Mouse (Mus musculus) limb, embryonic 11.5 days (tissue): ENCODE measurements around the gene Twistnb. TPM values are rescaled to one million over a fixed set of nuclear protein-coding genes. Genes with fewer than 3 reads are reported as not detected.
A peak's percentile ranks its signal among the peaks of the same experiment; 100 is the strongest.

Experiments used
- ATAC-seq: fragments of 200-750 bp; cut with Nextera tagmentation; 2 replicates; pipeline ENCODE4 v1.8.0; 2017; ENCODE audit warnings: low read depth; ENCODE audit not compliant: insufficient number of reproducible peaks, low FRiP score, low TSS enrichment
- DNase-seq: peaks from one replicate; pipeline ENCODE4 v3.0.0-alpha.2; 2015; ENCODE audit warnings: low spot score
- H3K27ac ChIP-seq: fragments of 300-500 bp; sonication (generic); replicated peaks from 2 replicates; pipeline ENCODE4 v1.5.1; 2014; ENCODE audit warnings: low read depth, mild to moderate bottlenecking, low read length
- H3K27me3 ChIP-seq: fragments of 300-500 bp; sonication (generic); 2 replicates; pipeline ENCODE4 v1.6.1; 2014; ENCODE audit warnings: mild to moderate bottlenecking, low read length, mixed read lengths; ENCODE audit not compliant: control insufficient read depth, insufficient read depth
- H3K36me3 ChIP-seq: fragments of 300-500 bp; sonication (generic); 2 replicates; pipeline ENCODE4 v1.6.1; 2014; ENCODE audit warnings: mild to moderate bottlenecking, low read length, moderate library complexity, mixed read lengths; ENCODE audit not compliant: control insufficient read depth, insufficient read depth
- H3K4me1 ChIP-seq: fragments of 300-500 bp; sonication (generic); 2 replicates; pipeline ENCODE4 v1.6.1; 2014; ENCODE audit warnings: low read length, mixed read lengths; ENCODE audit not compliant: control insufficient read depth, insufficient read depth
- H3K4me2 ChIP-seq: fragments of 300-500 bp; sonication (generic); 2 replicates; pipeline ENCODE4 v1.6.1; 2014; ENCODE audit warnings: low read depth, mild to moderate bottlenecking, moderate library complexity; ENCODE audit not compliant: severe bottlenecking
- H3K4me3 ChIP-seq: fragments of 300-500 bp; sonication (generic); 2 replicates; pipeline ENCODE4 v1.5.1; 2014; ENCODE audit warnings: low read depth, low read length
- H3K9ac ChIP-seq: fragments of 300-500 bp; sonication (generic); 2 replicates; pipeline ENCODE4 v1.6.1; 2014; ENCODE audit warnings: mild to moderate bottlenecking, low read length
- H3K9me3 ChIP-seq: fragments of 300-500 bp; sonication (generic); 2 replicates; pipeline ENCODE4 v1.6.1; 2016; ENCODE audit warnings: low read length; ENCODE audit not compliant: control insufficient read depth
- WGBS: fragments of 180-500 bp; shearing (Covaris S2); extraction: QIAGEN DNeasy Blood & Tissue Kit; methylation state at CpG from one replicate; pipeline ENCODE4 v1.1.7; 2014; 5-methylcytosine and 5-hydroxymethylcytosine counted together
- polyA plus RNA-seq: library from polyadenylated mRNA; unstranded; fragments of >200 nt; fragmentation: Nextera tagmentation; extraction: Ambion mirVana; gene quantifications from 2 replicates; pipeline ENCODE4 v1.2.1, GENCODE M21; 2014

Twistnb gene
- polyA plus RNA-seq, 1 experiment from 2014 or later: 66.1 TPM

DNA sequence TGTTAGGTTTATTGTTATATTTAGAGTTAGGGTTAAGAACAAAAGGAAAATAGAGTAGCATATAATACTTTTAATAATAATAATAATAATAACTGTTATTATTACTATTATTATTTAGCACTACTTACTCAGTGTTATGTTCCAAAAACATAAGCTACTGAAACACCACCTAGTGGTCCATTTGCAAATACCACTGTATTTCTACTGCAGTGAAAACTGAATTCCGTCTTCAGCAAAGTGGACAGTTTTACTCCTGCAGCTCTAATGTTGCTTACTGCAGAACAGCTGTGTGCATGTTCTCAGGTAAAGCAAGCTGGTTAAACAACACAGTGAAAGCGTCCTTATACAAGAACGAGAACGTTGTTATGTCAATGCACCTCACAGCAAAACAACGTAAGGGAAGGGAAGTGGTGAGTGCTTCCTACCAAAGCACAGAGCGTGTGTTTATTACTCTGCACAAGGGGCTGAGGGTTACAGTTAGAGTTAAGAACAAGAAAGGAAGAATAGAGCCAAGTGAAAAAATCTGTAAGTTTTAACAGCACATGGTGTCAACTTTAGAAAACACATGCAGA, 17.8 kb upstream of the Twistnb start:
- H3K9me3 ChIP-seq: no peaks in the 10 kb centered on the region
- 50% methylated on average over 6 of the region's 6 CpGs for WGBS
- no peaks in the 10 kb centered on the region for H3K27me3 ChIP-seq
- no peaks in the 10 kb centered on the region for H3K36me3 ChIP-seq
- H3K4me1 ChIP-seq: no peaks in the 10 kb centered on the region
- H3K4me2 ChIP-seq: no peak overlapping the region
- ATAC-seq: no peak
- no peak overlapping the region for H3K9ac ChIP-seq
- DNase-seq: no peak
- no peak overlapping the region for H3K4me3 ChIP-seq
- no peak overlapping the region for H3K27ac ChIP-seq

DNA sequence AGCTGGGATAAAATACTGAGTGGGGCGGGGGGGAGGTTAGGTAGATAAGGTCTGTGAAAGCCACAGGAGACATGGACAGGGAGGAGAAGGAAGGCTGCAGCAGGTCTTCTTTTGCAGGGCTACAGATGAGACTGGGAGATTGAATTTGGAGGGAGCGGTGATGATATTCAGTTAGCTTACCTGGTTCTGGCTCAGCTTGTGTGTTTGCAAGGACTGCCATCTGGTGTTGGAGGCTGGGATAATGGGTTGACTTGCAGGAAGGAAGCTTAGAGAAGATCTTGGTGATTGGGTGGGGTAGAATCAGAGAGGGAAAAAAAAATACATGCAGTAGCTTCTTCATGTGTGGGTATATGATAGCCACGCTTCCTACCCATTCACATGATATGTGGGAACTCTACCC, 5.1 kb upstream of the Twistnb start:
- Histone ChIP-seq H3K36me3 (no peaks in the 10 kb centered on the region), H3K9ac (no peak overlapping the region), H3K4me3 (no peak overlapping the region), H3K4me1 (no peaks in the 10 kb centered on the region), H3K27ac (no peak overlapping the region), H3K4me2 (no peak overlapping the region), H3K27me3 (no peaks in the 10 kb centered on the region), H3K9me3 (no peaks in the 10 kb centered on the region)
- 32% methylated on average over 3 of the region's 3 CpGs for WGBS
- peak; percentile 60 for DNase-seq
- no peak for ATAC-seq

DNA sequence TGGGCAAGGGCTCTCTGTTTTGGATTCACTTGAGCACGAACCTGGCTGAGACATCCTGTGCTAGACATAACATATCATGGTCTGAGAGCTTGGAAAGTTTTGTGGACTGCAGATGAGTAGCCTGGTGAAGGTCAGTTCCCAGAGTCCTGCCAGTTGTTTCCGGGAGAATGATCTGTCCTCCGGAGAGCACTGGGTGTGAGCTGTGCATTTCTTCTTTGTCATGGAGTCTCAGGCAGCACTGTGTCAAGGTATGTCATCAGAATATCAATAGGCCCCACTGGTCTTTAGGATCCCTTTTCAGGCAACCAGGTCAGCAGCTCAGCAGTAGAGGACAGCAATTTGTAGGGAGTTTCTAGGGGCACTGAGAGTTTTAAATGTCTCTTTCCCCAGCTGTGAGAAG, 2.1 kb upstream of the Twistnb start:
- Histone ChIP-seq H3K4me2 (no peak overlapping the region), H3K4me3 (no peak overlapping the region), H3K4me1 (no peaks in the 10 kb centered on the region), H3K27ac (no peak overlapping the region), H3K9me3 (no peaks in the 10 kb centered on the region), H3K36me3 (no peaks in the 10 kb centered on the region), H3K9ac (no peak overlapping the region), H3K27me3 (no peaks in the 10 kb centered on the region)
- 38% methylated on average over 3 of the region's 3 CpGs for WGBS
- ATAC-seq: no peak
- no peak for DNase-seq

DNA sequence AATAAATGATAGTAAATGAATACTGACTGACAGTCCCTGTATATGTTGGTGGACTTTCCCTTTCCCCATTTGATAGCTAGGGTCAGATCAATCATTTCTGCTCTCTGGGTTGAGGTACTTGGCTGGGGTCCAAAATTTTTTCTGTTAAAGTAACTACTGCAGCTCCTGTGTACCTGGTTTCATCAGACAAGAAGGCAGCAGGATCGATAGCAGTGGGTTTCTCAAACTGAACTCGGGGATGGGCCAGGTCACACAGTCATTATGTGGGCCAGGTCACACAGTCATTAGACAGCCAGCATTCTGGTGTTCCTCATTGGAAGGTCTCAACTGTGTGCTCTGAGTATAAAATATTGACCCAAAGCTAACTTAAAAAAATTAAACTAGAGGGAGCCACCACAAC, 1.7 kb upstream of the Twistnb start:
- DNase-seq (no peak), ATAC-seq (no peak)
- Histone ChIP-seq H3K4me3 (no peak overlapping the region), H3K27ac (no peak overlapping the region), H3K4me1 (no peaks in the 10 kb centered on the region), H3K36me3 (no peaks in the 10 kb centered on the region), H3K4me2 (no peak overlapping the region), H3K9ac (no peak overlapping the region), H3K9me3 (no peaks in the 10 kb centered on the region), H3K27me3 (no peaks in the 10 kb centered on the region)
- 69% methylated on average over 2 of the region's 2 CpGs for WGBS

DNA sequence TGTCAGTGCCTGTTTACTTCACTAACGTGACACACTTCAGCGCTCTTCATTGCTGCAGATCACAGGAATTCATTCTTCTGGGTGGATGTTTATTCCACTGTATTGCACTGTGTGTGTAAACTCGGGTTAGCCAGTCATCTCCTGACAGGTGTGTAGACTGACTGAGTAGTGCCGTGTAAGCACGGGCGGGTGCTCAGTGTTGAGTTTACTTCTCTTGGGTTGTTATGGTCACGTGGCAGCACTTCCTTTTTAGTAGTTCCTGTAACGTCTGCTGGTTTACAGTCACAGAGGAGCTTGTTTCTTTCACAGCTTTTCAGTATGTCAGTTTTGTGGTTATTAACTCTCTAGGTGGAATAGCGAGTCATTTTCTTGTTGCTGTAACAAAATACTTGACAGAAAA, 4.4 kb downstream of the Twistnb start:
- H3K9ac ChIP-seq: no peak overlapping the region
- H3K36me3 ChIP-seq: no peaks in the 10 kb centered on the region
- no peak for ATAC-seq
- no peak overlapping the region for H3K4me3 ChIP-seq
- no peak for DNase-seq
- WGBS: 88% methylated on average over 9 of the region's 9 CpGs
- H3K4me2 ChIP-seq: no peak overlapping the region
- H3K27ac ChIP-seq: no peak overlapping the region
- no peaks in the 10 kb centered on the region for H3K27me3 ChIP-seq
- H3K4me1 ChIP-seq: no peaks in the 10 kb centered on the region
- no peaks in the 10 kb centered on the region for H3K9me3 ChIP-seq

DNA sequence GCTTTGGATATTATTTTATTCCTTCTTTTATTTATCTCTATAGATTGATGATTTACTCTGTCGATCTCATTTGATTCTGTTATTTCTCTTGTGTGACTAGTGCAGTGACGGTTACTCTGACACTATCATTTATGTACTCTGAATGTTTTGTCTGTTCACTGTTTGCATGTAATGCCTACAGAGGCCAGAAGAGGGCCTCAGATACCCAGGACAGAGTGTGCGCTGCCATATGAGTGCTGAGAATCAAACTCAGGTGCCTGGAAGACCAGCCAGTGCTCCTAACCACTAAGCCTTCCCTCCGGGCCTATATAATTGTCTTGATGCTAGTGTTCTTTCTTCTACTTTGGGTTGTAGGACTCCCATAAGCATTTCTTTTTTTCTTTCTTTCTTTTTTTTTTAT, 5.3 kb downstream of the Twistnb start:
- Histone ChIP-seq H3K4me2 (no peak overlapping the region), H3K4me1 (no peaks in the 10 kb centered on the region), H3K9me3 (no peaks in the 10 kb centered on the region), H3K9ac (no peak overlapping the region), H3K27ac (no peak overlapping the region), H3K27me3 (no peaks in the 10 kb centered on the region), H3K4me3 (no peak overlapping the region), H3K36me3 (no peaks in the 10 kb centered on the region)
- ATAC-seq (no peak), DNase-seq (no peak)
- WGBS: 95% methylated on average over 4 of the region's 4 CpGs

DNA sequence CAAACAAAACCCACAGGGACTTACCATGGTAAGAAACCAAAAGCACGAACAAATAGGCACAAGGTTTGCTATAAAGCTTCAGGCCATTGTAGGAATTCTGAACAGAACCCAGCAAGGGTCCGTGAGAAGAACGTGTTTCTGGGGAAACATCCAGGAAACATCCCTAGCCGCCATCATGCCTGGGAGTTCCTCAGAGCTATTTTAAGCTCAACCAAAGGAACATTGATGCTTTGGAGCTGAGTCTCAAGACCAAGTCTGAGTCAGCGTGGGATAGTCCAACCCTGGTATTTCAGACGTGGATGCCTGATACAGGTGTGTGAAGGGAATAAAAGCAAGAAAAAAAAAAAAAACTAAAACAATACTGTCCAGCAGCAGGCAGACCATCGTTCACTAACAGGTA, 26.0 kb downstream of the Twistnb start:
- H3K9ac ChIP-seq: no peak overlapping the region
- WGBS: 86% methylated on average over 7 of the region's 7 CpGs
- H3K36me3 ChIP-seq: no peaks in the 10 kb centered on the region

DNA sequence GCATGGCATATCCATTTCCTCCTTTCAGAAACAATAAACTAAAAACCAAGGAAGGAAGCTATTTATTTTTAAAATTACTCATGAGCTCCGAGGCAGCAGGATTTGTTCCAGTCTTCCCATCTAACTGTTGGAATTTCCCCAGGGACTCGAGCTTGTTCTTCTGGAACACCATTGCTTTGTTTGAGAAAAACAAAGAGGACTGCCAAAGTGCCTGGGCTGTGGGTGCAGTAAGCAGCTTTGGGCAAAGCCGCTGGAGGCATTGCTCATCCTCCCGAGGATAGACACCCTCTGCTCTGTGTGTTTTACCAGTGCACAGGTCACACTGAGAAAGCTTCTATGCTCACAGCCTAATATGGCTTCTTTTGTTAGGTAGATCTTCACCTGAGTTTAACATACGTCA, 26.8 kb downstream of the Twistnb start:
- H3K27ac ChIP-seq: no peak overlapping the region
- no peaks in the 10 kb centered on the region for H3K4me1 ChIP-seq
- no peaks in the 10 kb centered on the region for H3K9me3 ChIP-seq
- no peak overlapping the region for H3K4me3 ChIP-seq
- DNase-seq (no peak), ATAC-seq (no peak)
- 68% methylated on average over 5 of the region's 5 CpGs for WGBS
- no peak overlapping the region for H3K9ac ChIP-seq
- H3K4me2 ChIP-seq: no peak overlapping the region
- no peaks in the 10 kb centered on the region for H3K36me3 ChIP-seq
- H3K27me3 ChIP-seq: no peaks in the 10 kb centered on the region

More for the DNA sequence above, 26.0 kb downstream of the Twistnb start:
- H3K9me3 ChIP-seq: no peaks in the 10 kb centered on the region
- H3K27me3 ChIP-seq: no peaks in the 10 kb centered on the region
- no peak overlapping the region for H3K4me3 ChIP-seq
- no peaks in the 10 kb centered on the region for H3K4me1 ChIP-seq
- no peak for ATAC-seq
- H3K4me2 ChIP-seq: no peak overlapping the region
- no peak overlapping the region for H3K27ac ChIP-seq
- DNase-seq: no peak

DNA sequence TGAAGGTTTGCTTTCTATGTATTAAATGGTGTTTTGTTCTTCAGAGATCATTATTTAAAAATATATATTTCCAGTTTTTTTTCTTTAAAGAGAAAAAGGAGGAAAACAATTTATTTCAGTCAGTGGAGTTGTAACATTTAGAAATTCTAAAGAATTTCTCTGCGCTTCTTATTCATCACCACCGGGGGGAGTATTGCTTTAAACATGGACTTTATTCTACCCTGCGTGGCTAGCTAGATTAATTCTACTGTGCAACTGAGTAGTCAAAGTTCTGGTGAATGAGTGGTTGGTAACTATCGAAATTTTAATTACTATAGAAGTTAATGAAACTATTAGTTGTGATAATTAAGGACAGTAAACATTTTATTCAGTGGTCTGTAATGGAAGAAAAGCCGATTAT, 51.5 kb downstream of the Twistnb start:
- H3K27me3 ChIP-seq: no peaks in the 10 kb centered on the region
- no peaks in the 10 kb centered on the region for H3K9me3 ChIP-seq
- no peak overlapping the region for H3K27ac ChIP-seq
- no peaks in the 10 kb centered on the region for H3K4me1 ChIP-seq
- DNase-seq: no peak
- H3K4me2 ChIP-seq: no peak overlapping the region
- no peaks in the 10 kb centered on the region for H3K36me3 ChIP-seq
- H3K9ac ChIP-seq: no peak overlapping the region
- H3K4me3 ChIP-seq: no peak overlapping the region
- ATAC-seq: no peak
- WGBS: 23% methylated on average over 5 of the region's 5 CpGs
